Comparison of ENCODE assay signal across 8 mouse cellular contexts in genomic region chr10:85957464-85957950, GRCm38 (mm10). TPM values are rescaled to one million over a fixed set of nuclear protein-coding genes. Genes with fewer than 3 reads are reported as not detected.
A peak's percentile ranks its signal among the peaks of the same experiment; 100 is the strongest.
DNase-seq lines count a peak whose midpoint lies in the region; ATAC-seq and TF ChIP-seq lines count a peak whose summit lies in the region.

Gene Rtcb, minus strand, starts transcription at chr10:85957823.

- peak within 1 kb of the TSS; percentile 93 for H3K4me3 ChIP-seq in bone marrow macrophage, adult 2 months (ENCODE audit: insufficient read depth, low read length)
- H3K4me3 ChIP-seq in embryonic fibroblast, embryonic 13.5 days (ENCODE audit: insufficient read depth, low read length): peak within 1 kb of the TSS; percentile 74
- peak within 1 kb of the TSS; percentile 75 for H3K4me3 ChIP-seq in kidney, embryonic 14.5 days (ENCODE audit: low read length)
- peak within 1 kb of the TSS; percentile 87 for H3K4me3 ChIP-seq in limb, embryonic 15.5 days

- ATAC-seq in kidney, embryonic 14.5 days (ENCODE audit: low FRiP score, low TSS enrichment): peak; percentile 92
- peak; percentile 84 for ATAC-seq in limb, embryonic 15.5 days (ENCODE audit: insufficient number of reproducible peaks, low FRiP score, low TSS enrichment, low read depth)

- H3K4me2 ChIP-seq in kidney, embryonic 14.5 days (replicated peaks; ENCODE audit: low read depth, low read length): peak within 1 kb of the TSS; percentile 87
- peak within 1 kb of the TSS; percentile 69 for H3K4me2 ChIP-seq in limb, embryonic 15.5 days

- H3K36me3 ChIP-seq in kidney, embryonic 14.5 days (ENCODE audit: control insufficient read depth, insufficient read depth, low read length): peaks cover 27% of the 10 kb centered on the region
- H3K36me3 ChIP-seq in limb, embryonic 15.5 days: peaks cover 26% of the 10 kb centered on the region

- peaks cover 29% of the 10 kb centered on the region for H3K4me1 ChIP-seq in bone marrow macrophage, adult 2 months (ENCODE audit: control insufficient read depth, insufficient read depth, low read length)
- H3K4me1 ChIP-seq in embryonic fibroblast, embryonic 13.5 days (ENCODE audit: control insufficient read depth, insufficient read depth, low read length): peaks cover 4% of the 10 kb centered on the region; the same call in 1 of the 2 replicates
- H3K4me1 ChIP-seq in kidney, embryonic 14.5 days (ENCODE audit: control insufficient read depth, insufficient read depth, low read length): no peaks in the 10 kb centered on the region; the same call in 1 of the 2 replicates
- H3K4me1 ChIP-seq in limb, embryonic 15.5 days: peaks cover 4% of the 10 kb centered on the region; the same call in 1 of the 2 replicates

- WGBS in kidney, embryonic 14.5 days: 0% methylated on average over 38 of the region's 38 CpGs
- WGBS in limb, embryonic 15.5 days: under 1% methylated on average over 38 of the region's 38 CpGs

- peak; percentile 95 for DNase-seq in A20 (ENCODE audit: low read depth, low spot score)
- peak; percentile 94 to 95 for DNase-seq in heart, adult 9 months (ENCODE audit: low spot score in 2 of 2)
- peak; percentile 84 to 88 for DNase-seq in monocyte, adult 2 months (ENCODE audit: low read depth in 1 of 2, low spot score in 2 of 2)
- peak; percentile 95 to 96 for DNase-seq in spleen, postnatal 36 days (ENCODE audit: low spot score in 2 of 2)

- no peak for TF ChIP-seq CTCF in bone marrow macrophage, adult 2 months (IDR thresholded peaks at IDR 0.05; ENCODE audit: low read depth, low read length)
- no peak for TF ChIP-seq CTCF in embryonic fibroblast, embryonic 13.5 days (IDR thresholded peaks at IDR 0.05; ENCODE audit: borderline replicate concordance, insufficient read depth, low read length)

- H3K9me3 ChIP-seq in kidney, embryonic 14.5 days (ENCODE audit: control insufficient read depth, low read length): no peaks in the 10 kb centered on the region
- no peaks in the 10 kb centered on the region for H3K9me3 ChIP-seq in limb, embryonic 15.5 days

- H3K27me3 ChIP-seq in kidney, embryonic 14.5 days (ENCODE audit: control insufficient read depth, insufficient read depth, low read length): no peaks in the 10 kb centered on the region
- H3K27me3 ChIP-seq in limb, embryonic 15.5 days: no peaks in the 10 kb centered on the region

- peak within 1 kb of the TSS; percentile 44 for H3K27ac ChIP-seq in bone marrow macrophage, adult 2 months (ENCODE audit: insufficient read depth, low read depth, low read length)
- H3K27ac ChIP-seq in embryonic fibroblast, embryonic 13.5 days (ENCODE audit: insufficient read depth, low read length): peak within 1 kb of the TSS; percentile 43
- H3K27ac ChIP-seq in kidney, embryonic 14.5 days (ENCODE audit: low read depth, low read length): peak within 1 kb of the TSS; percentile 59; the same call in 1 of the 2 replicates
- H3K27ac ChIP-seq in limb, embryonic 15.5 days: peak within 1 kb of the TSS; percentile 82

- no peak for TF ChIP-seq POLR2A in bone marrow macrophage, adult 2 months (IDR thresholded peaks at IDR 0.05; ENCODE audit: borderline replicate concordance, low read depth, low read length)
- peak; percentile 85 for TF ChIP-seq POLR2A in embryonic fibroblast, embryonic 13.5 days (IDR thresholded peaks at IDR 0.05; ENCODE audit: low read depth, low read length)

- peak within 1 kb of the TSS; percentile 88 for H3K9ac ChIP-seq in kidney, embryonic 14.5 days (ENCODE audit: low read depth, low read length)
- peak within 1 kb of the TSS; percentile 82 for H3K9ac ChIP-seq in limb, embryonic 15.5 days

RNA-seq across cellular contexts. Expression of gene Rtcb, which starts in this region (rescaled TPM):
- polyA plus RNA-seq in bone marrow macrophage, adult 2 months (2012; ENCODE audit: insufficient read depth, insufficient read length, missing spikeins): 65.4 and 73.0 TPM in 2 replicates
- polyA plus RNA-seq in embryonic fibroblast, embryonic 13.5 days (2011; ENCODE audit: insufficient read length, low read depth, missing spikeins): 110 and 115 TPM in 2 replicates
- 167 and 171 TPM in 2 replicates for polyA plus RNA-seq in kidney, embryonic 14.5 days (2014; fragmentation: Nextera tagmentation; extraction: Ambion mirVana)
- polyA plus RNA-seq in limb, embryonic 15.5 days (2015; fragmentation: Nextera tagmentation; extraction: Ambion mirVana): 183 and 187 TPM in 2 replicates

Comparison
In these comparisons a context has a peak if more than half of its experiments do, and no peak if none do; other contexts are left out.
1. Peak in every context shown above with its lines: DNase-seq, ATAC-seq, H3K4me3 ChIP-seq and H3K27ac ChIP-seq.